25 mouse cellular contexts compared by ENCODE assay signal in genomic region chr11:35171505-35171904, GRCm38 (mm10). TPM values are rescaled to one million over a fixed set of nuclear protein-coding genes. Genes with fewer than 3 reads are reported as not detected.
DNase-seq lines count a peak whose midpoint lies in the region; TF ChIP-seq lines count a peak whose summit lies in the region.
"Had no signal": no experiment of that assay in that cellular context is flagged by ENCODE, and none has a peak within 500 bp of the region (broad histone marks: within the 10 kb centered on the region; RNA-seq: fewer than 3 reads in every experiment).

No protein-coding gene starts in this region.

- intact Hi-C loops in left cerebral cortex, postnatal 10 days (cut with DNase I): no loop called here

- peak overlapping the region; percentile 14; the same call in 1 of the 2 replicates for H3K27ac ChIP-seq in layer of hippocampus, adult 2 months
- H3K27ac ChIP-seq in cortical plate, adult 2 months (ENCODE audit: insufficient read depth, low read length): 0 out of 2 replicates have a peak overlapping the region, but pooled peaks have one; percentile 12
- H3K27ac ChIP-seq: embryonic facial prominence, embryonic 12.5 days; embryonic facial prominence, embryonic 15.5 days; forebrain, embryonic 12.5 days; forebrain, embryonic 15.5 days; gastrocnemius, adult 2 months; hindbrain, embryonic 14.5 days; hindbrain, postnatal 0 days had no signal

- TF ChIP-seq POLR2A in cortical plate, adult 2 months (IDR thresholded peaks at IDR 0.05; ENCODE audit: extremely low read depth, insufficient read depth, low read length): no peak

- peaks cover 4% of the 10 kb centered on the region for H3K4me1 ChIP-seq in cortical plate, adult 2 months (ENCODE audit: control insufficient read depth, insufficient read depth, low read length)
- H3K4me1 ChIP-seq: embryonic facial prominence, embryonic 12.5 days; embryonic facial prominence, embryonic 15.5 days; forebrain, embryonic 15.5 days had no signal

- H3K4me3 ChIP-seq in layer of hippocampus, adult 2 months: no peak overlapping the region
- no peak overlapping the region for H3K4me3 ChIP-seq in cortical plate, adult 2 months (ENCODE audit: insufficient read depth, low read length)
- H3K4me3 ChIP-seq: embryonic facial prominence, embryonic 12.5 days; embryonic facial prominence, embryonic 15.5 days; erythroblast, embryonic 14.5 days; forebrain, embryonic 12.5 days; forebrain, embryonic 15.5 days; gastrocnemius, adult 2 months had no signal

- TF ChIP-seq CTCF in layer of hippocampus, adult 2 months (conservative IDR thresholded peaks at IDR 0.05): no peak
- TF ChIP-seq CTCF in cortical plate, adult 2 months (IDR thresholded peaks at IDR 0.05; ENCODE audit: extremely low read depth, insufficient read depth, low read length): no peak

- DNase-seq in layer of hippocampus, adult 2 months (ENCODE audit: low spot score in 2 of 2): no peak
- no peak for DNase-seq in layer of hippocampus, adult 18-20 months (ENCODE audit: low spot score in 2 of 2)
- peak; percentile 22 to 24 for DNase-seq in right cerebral cortex, postnatal 36 days (ENCODE audit: low spot score in 2 of 2)
- no peak for DNase-seq in right cerebral cortex, adult 18-20 months
- no peak for DNase-seq in left cerebral cortex, postnatal 10 days (ENCODE audit: extremely low spot score in 1 of 2, low spot score in 2 of 2)
- DNase-seq: adrenal gland, adult 2 months; adrenal gland, postnatal 14 days; cerebellum, adult 18-20 months; cerebellum, adult 9-10 months; cerebellum, postnatal 14 days; gastrocnemius, adult 2 months; gastrocnemius, postnatal 14 days had no signal

RNA-seq across cellular contexts. Expression of gene Slit3, which starts 50.5 kb away (rescaled TPM):
- 100 to 1,000 TPM in 1 of 2 experiments, 10 to 100 TPM in 1; 98.9 to 106 TPM for total RNA-seq in layer of hippocampus, adult 2 months (2021)
- 10 to 100 TPM; 91.5 to 93.5 TPM for total RNA-seq in layer of hippocampus, adult 18-20 months (2021)
- 15.8 and 16.8 TPM in 2 replicates for polyA plus RNA-seq in cortical plate, adult 2 months (2012; rRNA removed)
- total RNA-seq in left cerebral cortex, postnatal 10 days (2021): 10 to 100 TPM; 41.4 to 47.4 TPM
- total RNA-seq: hematopoietic stem cell, adult 5-6 weeks; MEL had no signal
- polyA plus RNA-seq: C2C12; CD4-positive, CD25-positive, alpha-beta regulatory T cell, adult 4 months; erythroblast, embryonic 14.5 days; inflammation-experienced regulatory T-cells, adult 6 months had no signal

Comparison
In these comparisons a context has a peak if more than half of its experiments do, and no peak if none do; other contexts are left out.
1. DNase-seq: peak in right cerebral cortex, postnatal 36 days (2 of 2); none in layer of hippocampus, adult 2 months (0 of 2), layer of hippocampus, adult 18-20 months (0 of 2), right cerebral cortex, adult 18-20 months (single experiment) and left cerebral cortex, postnatal 10 days (0 of 2).